Mouse (Mus musculus) stomach, postnatal 0 days (tissue): ENCODE measurements at regions not wholly inside any gene's neighbourhood (a gene's known extent, or its start where the extent isn't known, plus 50 kb on each side); places are given as distances from the start of the nearest gene placed in this dataset.

ENCODE experiments used
- ATAC-seq: fragments of 200-750 bp; cut with Nextera tagmentation; 2 replicates; pipeline ENCODE4 v1.8.0; 2017; ENCODE audit not compliant: low FRiP score, low TSS enrichment
- DNase-seq: peaks from one replicate; pipeline ENCODE4 v3.0.0-alpha.2; 2016; ENCODE audit warnings: low spot score
- H3K27ac ChIP-seq: fragments of 300-500 bp; sonication (generic); replicated peaks from 2 replicates; pipeline ENCODE4 v1.5.1; 2014; ENCODE audit warnings: mild to moderate bottlenecking, control low read depth
- H3K27me3 ChIP-seq: fragments of 300-500 bp; sonication (generic); 2 replicates; pipeline ENCODE4 v1.6.1; 2014; ENCODE audit warnings: low read length; ENCODE audit not compliant: control insufficient read depth, insufficient read depth
- H3K36me3 ChIP-seq: fragments of 300-500 bp; sonication (generic); 2 replicates; pipeline ENCODE4 v1.6.1; 2014; ENCODE audit warnings: low read length, mixed read lengths; ENCODE audit not compliant: control insufficient read depth, insufficient read depth
- H3K4me1 ChIP-seq: fragments of 300-500 bp; sonication (generic); replicated peaks from 2 replicates; pipeline ENCODE4 v1.6.1; 2014; ENCODE audit warnings: antibody characterized with exemption; ENCODE audit not compliant: control insufficient read depth, insufficient read depth
- H3K4me2 ChIP-seq: fragments of 300-500 bp; sonication (generic); replicated peaks from 2 replicates; pipeline ENCODE4 v1.6.1; 2014; ENCODE audit warnings: low read depth, mild to moderate bottlenecking, control low read depth, moderate library complexity
- H3K4me3 ChIP-seq: fragments of 300-500 bp; sonication (generic); 2 replicates; pipeline ENCODE4 v1.5.1; 2014; ENCODE audit warnings: low read depth, low read length, control low read depth
- H3K9ac ChIP-seq: fragments of 300-500 bp; sonication (generic); 2 replicates; pipeline ENCODE4 v1.6.1; 2014; ENCODE audit warnings: mild to moderate bottlenecking, low read length, control low read depth, mixed read lengths
- H3K9me3 ChIP-seq: fragments of 300-500 bp; sonication (generic); 2 replicates; pipeline ENCODE4 v1.6.1; 2016; ENCODE audit warnings: low read length; ENCODE audit not compliant: control insufficient read depth
- CTCF ChIP-seq: IDR thresholded peaks from 2 replicates; pipeline ENCODE4 v1.5.1; 2016; ENCODE audit warnings: antibody characterized with exemption, low read depth, mild to moderate bottlenecking, moderate library complexity
- EP300 ChIP-seq: optimal IDR thresholded peaks from 2 replicates; pipeline ENCODE3; 2016; ENCODE audit warnings: antibody characterized with exemption
- WGBS: fragments of 180-500 bp; shearing (Covaris S2); extraction: QIAGEN DNeasy Blood & Tissue Kit; methylation state at CpG from one replicate; pipeline ENCODE4 v1.1.7; 2014; 5-methylcytosine and 5-hydroxymethylcytosine counted together

DNA sequence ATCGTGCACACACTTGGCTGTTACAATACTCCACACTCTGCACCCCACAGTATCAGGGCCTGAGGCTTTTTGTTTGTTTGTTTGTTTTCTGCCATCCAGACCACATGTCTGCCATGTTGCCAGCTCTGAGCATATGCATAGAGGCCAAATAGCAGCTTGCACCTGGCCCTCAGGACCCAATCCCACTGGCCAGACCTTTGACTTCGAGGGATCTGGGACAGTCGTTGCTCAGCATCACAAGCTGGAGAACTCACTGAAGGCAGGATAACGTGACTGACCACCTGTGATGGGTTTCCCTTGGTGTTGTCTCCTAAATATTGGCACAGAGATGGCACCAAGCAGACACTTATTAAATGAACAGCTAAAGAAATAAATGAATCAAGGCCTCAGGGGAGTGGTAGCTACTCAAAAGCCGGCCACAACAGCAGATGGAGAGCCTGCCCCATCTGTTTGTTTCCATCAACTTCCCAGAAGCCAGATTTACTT lies 88.4 kb downstream of the Setd4 start:
- TF ChIP-seq EP300 (no peak), CTCF (no peak)
- 69% methylated on average over 5 of the region's 5 CpGs for WGBS
- ATAC-seq = no peak
- DNase-seq = no peak
- H3K27me3 ChIP-seq = no peaks in the 10 kb centered on the region
- no peaks in the 10 kb centered on the region for H3K9me3 ChIP-seq
- H3K4me2 ChIP-seq = no peak overlapping the region
- no peaks in the 10 kb centered on the region for H3K36me3 ChIP-seq
- H3K27ac ChIP-seq = no peak overlapping the region
- no peak overlapping the region for H3K9ac ChIP-seq
- no peaks in the 10 kb centered on the region for H3K4me1 ChIP-seq
- no peak overlapping the region for H3K4me3 ChIP-seq

- H3K4me1 ChIP-seq = no peaks in the 10 kb centered on the region
- DNase-seq = no peak
- no peak overlapping the region for H3K4me2 ChIP-seq
- H3K4me3 ChIP-seq = no peak overlapping the region
- no peaks in the 10 kb centered on the region for H3K9me3 ChIP-seq
- TF ChIP-seq EP300 = peak; percentile 63
- TF ChIP-seq CTCF = no peak
- 53% methylated on average over 5 of the region's 5 CpGs for WGBS
- H3K27ac ChIP-seq = no peak overlapping the region
- H3K27me3 ChIP-seq = no peaks in the 10 kb centered on the region
- H3K36me3 ChIP-seq = no peaks in the 10 kb centered on the region
- no peak overlapping the region for H3K9ac ChIP-seq
- peak; percentile 83 for ATAC-seq
Observed at GRCm38 (mm10) chr16:93513616-93514041, 90.2 kb downstream of the Setd4 start.

GRCm38 (mm10) chr16:93511988-93512387 lies 91.9 kb downstream of the Setd4 start:
- no peaks in the 10 kb centered on the region for H3K27me3 ChIP-seq
- DNase-seq (no peak), ATAC-seq (no peak)
- no peaks in the 10 kb centered on the region for H3K9me3 ChIP-seq
- no peak overlapping the region for H3K27ac ChIP-seq
- TF ChIP-seq CTCF (no peak), EP300 (no peak)
- H3K36me3 ChIP-seq = no peaks in the 10 kb centered on the region
- H3K4me3 ChIP-seq = no peak overlapping the region
- H3K4me2 ChIP-seq = no peak overlapping the region
- WGBS = 88% methylated on average over 4 of the region's 4 CpGs
- H3K9ac ChIP-seq = no peak overlapping the region
- H3K4me1 ChIP-seq = no peaks in the 10 kb centered on the region

DNA sequence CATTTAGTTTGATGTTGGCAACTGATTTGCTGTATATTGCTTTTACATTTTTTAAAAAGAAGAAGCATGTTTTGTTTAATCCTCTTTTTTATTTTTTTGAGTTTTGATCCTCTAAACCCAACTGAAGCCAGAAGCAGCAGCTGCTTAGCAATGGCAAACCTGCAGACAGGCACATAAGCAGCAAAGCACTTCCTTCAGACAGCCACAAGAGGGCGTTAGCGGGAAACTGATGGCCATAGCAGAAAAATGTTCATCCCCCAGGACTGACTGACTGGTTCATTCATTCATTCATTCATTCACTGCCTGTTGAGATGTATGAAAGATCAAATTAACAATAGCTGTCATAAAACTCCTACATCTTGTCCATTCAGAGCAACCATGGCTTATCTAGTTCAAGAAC lies 92.3 kb downstream of the Setd4 start:
- DNase-seq (no peak), ATAC-seq (no peak)
- 9% methylated on average over 2 of the region's 2 CpGs for WGBS
- Histone ChIP-seq H3K4me1 (no peaks in the 10 kb centered on the region), H3K4me2 (no peak overlapping the region), H3K4me3 (no peak overlapping the region), H3K36me3 (no peaks in the 10 kb centered on the region), H3K9me3 (peaks cover under 1% of the 10 kb centered on the region; the same call in 1 of the 2 replicates), H3K27me3 (no peaks in the 10 kb centered on the region), H3K27ac (no peak overlapping the region), H3K9ac (no peak overlapping the region)
- TF ChIP-seq EP300 (no peak), CTCF (peak; percentile 57)

- Histone ChIP-seq H3K4me3 (no peak overlapping the region), H3K4me2 (no peak overlapping the region), H3K9me3 (no peaks in the 10 kb centered on the region), H3K27ac (no peak overlapping the region), H3K27me3 (no peaks in the 10 kb centered on the region), H3K4me1 (no peaks in the 10 kb centered on the region), H3K36me3 (no peaks in the 10 kb centered on the region), H3K9ac (no peak overlapping the region)
- TF ChIP-seq CTCF (no peak), EP300 (no peak)
- DNase-seq (no peak), ATAC-seq (no peak)
- WGBS = 82% methylated on average over 2 of the region's 2 CpGs
Observed at GRCm38 (mm10) chr16:93498800-93499199, 105.1 kb downstream of the Setd4 start.

- no peak for ATAC-seq
- Histone ChIP-seq H3K4me1 (no peaks in the 10 kb centered on the region), H3K9me3 (no peaks in the 10 kb centered on the region), H3K36me3 (no peaks in the 10 kb centered on the region), H3K27me3 (no peaks in the 10 kb centered on the region), H3K27ac (0 out of 2 replicates have a peak overlapping the region, but pooled peaks have one; percentile 13), H3K4me2 (no peak overlapping the region), H3K9ac (no peak overlapping the region), H3K4me3 (no peak overlapping the region)
- no peak for TF ChIP-seq EP300
- no peak for TF ChIP-seq CTCF
- 62% methylated on average over 6 of the region's 6 CpGs for WGBS
- no peak for DNase-seq
Observed at GRCm38 (mm10) chr16:93493337-93494002, 110.4 kb downstream of the Setd4 start.
